Mouse (Mus musculus) CH12.LX (cell line): ENCODE data around the gene Ccn6. TPM values are rescaled to one million over a fixed set of nuclear protein-coding genes. Genes with fewer than 3 reads are reported as not detected.

Source experiments
- DNase-seq: peaks from one replicate; pipeline ENCODE4 v3.0.0-alpha.2; 2013; ENCODE audit errors: extremely low read depth
- H3K27ac ChIP-seq: 2 replicates; pipeline ENCODE4 v1.5.1; 2012; ENCODE audit warnings: low read depth, mild to moderate bottlenecking, control low read depth, moderate library complexity; ENCODE audit not compliant: insufficient read depth
- H3K27me3 ChIP-seq: replicated peaks from 2 replicates; pipeline ENCODE3; 2012; ENCODE audit warnings: inconsistent platforms
- H3K36me3 ChIP-seq, 2 experiments: replicated peaks in 1 of 2; 2 replicates each; pipeline versions ENCODE3 to v1.6.1; 2012; ENCODE audit warnings: inconsistent platforms in 1 of 2, low read length in 1 of 2, mild to moderate bottlenecking in 1 of 2, mixed read lengths in 1 of 2, moderate library complexity in 1 of 2; ENCODE audit not compliant: control insufficient read depth in 1 of 2, insufficient read depth in 1 of 2
- H3K4me1 ChIP-seq, 2 experiments: 2 replicates each; pipeline ENCODE4 v1.6.1; 2012; ENCODE audit warnings: inconsistent platforms in 1 of 2, moderate library complexity in 1 of 2; ENCODE audit not compliant: insufficient read depth in 2 of 2, control insufficient read depth in 1 of 2
- H3K4me2 ChIP-seq: 2 replicates; pipeline ENCODE4 v1.6.1; 2012; ENCODE audit warnings: low read depth, mild to moderate bottlenecking, control low read depth; ENCODE audit not compliant: poor library complexity, insufficient read depth, severe bottlenecking
- H3K4me3 ChIP-seq, 3 experiments: fragments of 150-350 bp in 1 of 3; sonication (generic) in 1 of 3; replicated peaks in 1 of 3; 2 replicates each; pipeline versions ENCODE3 to v1.5.1; 2011 to 2012; ENCODE audit warnings: low read depth in 2 of 3, low read length in 2 of 3, mild to moderate bottlenecking in 2 of 3, moderate library complexity in 2 of 3, control low read depth in 1 of 3, improper control_type of control experiment in 1 of 3, inconsistent platforms in 1 of 3, mixed read lengths in 1 of 3; ENCODE audit not compliant: poor library complexity in 1 of 3
- H3K79me2 ChIP-seq: replicated peaks from 2 replicates; pipeline ENCODE4 v1.6.1; 2012; ENCODE audit warnings: mild to moderate bottlenecking, moderate library complexity; ENCODE audit not compliant: control insufficient read depth, poor library complexity, insufficient read depth, severe bottlenecking; ENCODE audit errors: extremely low read depth
- H3K9ac ChIP-seq: 2 replicates; pipeline ENCODE4 v1.6.1; 2012; ENCODE audit warnings: low read depth, mild to moderate bottlenecking, control low read depth, moderate library complexity; ENCODE audit not compliant: insufficient read depth
- H3K9me3 ChIP-seq: replicated peaks from 2 replicates; pipeline ENCODE3; 2012; ENCODE audit warnings: low read length, inconsistent platforms, mixed read lengths
- CHD1 ChIP-seq: IDR thresholded peaks from 2 replicates; pipeline ENCODE4 v1.6.1; 2012; ENCODE audit warnings: low read depth, low read length, improper control_type of control experiment, inconsistent platforms
- ELF1 ChIP-seq: IDR thresholded peaks from 2 replicates; pipeline ENCODE4 v1.6.1; 2014; ENCODE audit warnings: low read depth, mild to moderate bottlenecking, inconsistent platforms, low read length, improper control_type of control experiment
- EP300 ChIP-seq: IDR thresholded peaks from 2 replicates; pipeline ENCODE4 v1.6.1; 2011; ENCODE audit warnings: low read length, improper control_type of control experiment
- IRF4 ChIP-seq: IDR thresholded peaks from 2 replicates; pipeline ENCODE4 v1.6.1; 2014; ENCODE audit warnings: low read depth, mild to moderate bottlenecking, inconsistent platforms, low read length, improper control_type of control experiment
- JUN ChIP-seq: IDR thresholded peaks from 2 replicates; pipeline ENCODE4 v1.6.1; 2011; ENCODE audit warnings: low read depth, mild to moderate bottlenecking, low read length, improper control_type of control experiment, moderate library complexity; ENCODE audit not compliant: insufficient read depth
- JUND ChIP-seq: conservative IDR thresholded peaks from 2 replicates; pipeline ENCODE4 v1.6.1; 2011; ENCODE audit warnings: low read depth, low read length, improper control_type of control experiment
- MAX ChIP-seq: IDR thresholded peaks from 2 replicates; pipeline ENCODE4 v1.6.1; 2011; ENCODE audit warnings: low read length, improper control_type of control experiment
- MAZ ChIP-seq: IDR thresholded peaks from 2 replicates; pipeline ENCODE4 v1.6.1; 2012; ENCODE audit warnings: low read depth, mild to moderate bottlenecking, inconsistent platforms, low read length, improper control_type of control experiment, moderate library complexity
- MEF2A ChIP-seq: IDR thresholded peaks from 2 replicates; pipeline ENCODE4 v1.6.1; 2014; ENCODE audit warnings: low read depth, mild to moderate bottlenecking, inconsistent platforms, low read length, improper control_type of control experiment, borderline replicate concordance
- MXI1 ChIP-seq: IDR thresholded peaks from 2 replicates; pipeline ENCODE4 v1.6.1; 2011; ENCODE audit warnings: mild to moderate bottlenecking, low read depth, low read length, improper control_type of control experiment
- NELFE ChIP-seq: IDR thresholded peaks from 2 replicates; pipeline ENCODE4 v1.6.1; 2011; ENCODE audit warnings: low read depth, low read length, improper control_type of control experiment
- POLR2A ChIP-seq: IDR thresholded peaks from 2 replicates; pipeline ENCODE4 v1.6.1; 2011; ENCODE audit warnings: low read depth, mild to moderate bottlenecking, improper control_type of control experiment, low read length
- RAD21 ChIP-seq: IDR thresholded peaks from 2 replicates; pipeline ENCODE4 v1.6.1; 2011; ENCODE audit warnings: low read depth, mild to moderate bottlenecking, low read length, improper control_type of control experiment, moderate library complexity
- SMC3 ChIP-seq: IDR thresholded peaks from 2 replicates; pipeline ENCODE4 v1.6.1; 2011; ENCODE audit warnings: low read depth, low read length, improper control_type of control experiment
- TBP ChIP-seq: conservative IDR thresholded peaks from 2 replicates; pipeline ENCODE4 v1.6.1; 2011; ENCODE audit warnings: low read depth, low read length, improper control_type of control experiment
- TCF12 ChIP-seq: IDR thresholded peaks from 2 replicates; pipeline ENCODE4 v1.6.1; 2014; ENCODE audit warnings: low read depth, mild to moderate bottlenecking, inconsistent platforms, low read length, improper control_type of control experiment
- UBTF ChIP-seq: IDR thresholded peaks from 2 replicates; pipeline ENCODE4 v1.6.1; 2012; ENCODE audit warnings: low read depth, mild to moderate bottlenecking, inconsistent platforms, low read length, improper control_type of control experiment, moderate library complexity
- USF1 ChIP-seq: IDR thresholded peaks from 2 replicates; pipeline ENCODE4 v1.6.1; 2014; ENCODE audit warnings: low read depth, mild to moderate bottlenecking, inconsistent platforms, low read length, improper control_type of control experiment
- USF2 ChIP-seq: conservative IDR thresholded peaks from 2 replicates; pipeline ENCODE4 v1.6.1; 2011; ENCODE audit warnings: low read depth, low read length, improper control_type of control experiment
- ZC3H11A ChIP-seq: IDR thresholded peaks from 2 replicates; pipeline ENCODE4 v1.6.1; 2012; ENCODE audit warnings: low read depth, mild to moderate bottlenecking, inconsistent platforms, low read length, improper control_type of control experiment
- ZNF384 ChIP-seq: IDR thresholded peaks from 2 replicates; pipeline ENCODE4 v1.6.1; 2012; ENCODE audit warnings: low read depth, low read length, improper control_type of control experiment, inconsistent platforms
- dilution Hi-C: fragments of 300-500 bp; cut with MboI; formaldehyde crosslinking; loops from 2 replicates; pipeline ENCODE4 v1.14.3; 2020; ENCODE audit warnings: low sequenced_read_pairs; ENCODE audit not compliant: extremely low pct_unique_long_range_greater_than_20kb, extremely low pct_ligation_motif_present
- in situ Hi-C: fragments of 300-500 bp; cut with MboI; formaldehyde crosslinking; loops from 3 replicates; pipeline ENCODE4 v1.14.3; 2019; ENCODE audit warnings: low sequenced_read_pairs, low pct_ligation_motif_present, low pct_unique_long_range_greater_than_20kb, mixed read lengths
- polyA plus RNA-seq: library from polyadenylated mRNA; unstranded; fragments of >175 nt; gene quantifications from 2 replicates; pipeline ENCODE4 v1.2.1, GENCODE M21; 2012; ENCODE audit warnings: low read depth; ENCODE audit not compliant: insufficient read length
- total RNA-seq, 2 experiments: library from RNA; depleted of rRNA; stranded (reverse); fragments of 300-350 nt in 1 of 2; fragments of >200 nt in 1 of 2; gene quantifications; 2 replicates each; pipeline ENCODE4 v1.2.3; 2012 to 2014

Ccn6 gene
- total and polyA plus RNA-seq, 3 experiments, result 0.33 TPM; not detected in 2

DNA sequence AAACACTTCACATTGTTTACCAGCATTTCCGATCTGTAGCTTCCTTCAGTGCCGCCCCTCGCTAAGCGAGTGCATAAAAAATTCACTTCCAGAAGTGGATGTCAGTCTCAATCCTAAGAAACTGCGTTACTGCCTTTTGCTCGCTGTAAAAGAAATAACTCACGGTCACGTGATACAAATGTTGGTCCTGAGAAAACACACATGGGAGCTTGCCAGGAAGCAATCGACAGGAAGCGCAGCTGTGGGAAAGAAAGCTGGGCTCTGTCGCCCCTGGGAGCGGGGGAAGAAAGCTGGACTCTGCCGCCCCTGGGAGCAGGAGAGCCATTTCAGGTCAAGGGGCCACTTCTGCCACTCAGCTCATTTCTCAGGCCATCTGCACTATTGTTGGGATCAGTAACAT is 9.5 kb upstream of the Ccn6 start:
- DNase-seq, result no peak
- Histone ChIP-seq H3K27me3 (no peaks in the 10 kb centered on the region), H3K79me2 (no peaks in the 10 kb centered on the region), H3K4me3 (no peak overlapping the region), H3K9me3 (peaks cover 4% of the 10 kb centered on the region), H3K36me3 (no peaks in the 10 kb centered on the region), H3K4me1 (peaks cover 6 to 24% of the 10 kb centered on the region in 2 experiments), H3K27ac (no peak overlapping the region), H3K9ac (no peak overlapping the region)
- dilution Hi-C loops (no loop called here), in situ Hi-C loops (loop anchor here (10.0 kb wide), 1 partner anchor 62 kb away; no protein-coding TSS in a partner anchor)
- TF ChIP-seq JUN, result no peak
- TF ChIP-seq ELF1, result no peak
- TF ChIP-seq CHD1, result no peak
- no peak for TF ChIP-seq RAD21
- TF ChIP-seq SMC3, result no peak
- TF ChIP-seq USF2, result no peak
- no peak for TF ChIP-seq MXI1
- TF ChIP-seq TCF12, result no peak
- no peak for TF ChIP-seq JUND
- TF ChIP-seq MEF2A, result no peak
- TF ChIP-seq, all 38 proteins: peak for 0
- H3K4me2 ChIP-seq, result no peak overlapping the region

DNA sequence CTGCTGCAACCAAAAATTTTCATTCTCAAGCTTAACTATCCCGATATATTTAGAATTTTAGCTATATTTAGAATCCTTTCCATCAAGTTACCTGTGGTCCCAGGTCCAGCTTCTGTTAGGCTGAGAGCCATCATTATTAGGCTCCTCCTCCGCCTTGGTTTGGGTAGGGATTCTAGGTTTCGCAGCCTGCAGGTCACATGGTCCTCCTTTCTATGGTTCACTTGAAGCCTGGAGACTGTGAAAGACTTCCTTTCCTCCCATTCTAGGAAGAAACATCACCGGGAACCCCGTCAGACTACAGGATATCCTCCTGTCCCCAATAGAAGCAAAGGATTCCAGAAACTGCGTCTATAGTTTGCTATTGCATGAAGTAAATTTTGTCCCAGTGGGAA is 8.9 kb upstream of the Ccn6 start:
- H3K4me2 ChIP-seq, result no peak overlapping the region
- H3K79me2 ChIP-seq, result no peaks in the 10 kb centered on the region
- no peak for DNase-seq
- in situ Hi-C loops, result loop anchor here (10.0 kb wide), 1 partner anchor 62 kb away; no protein-coding TSS in a partner anchor
- H3K9ac ChIP-seq, result no peak overlapping the region
- no peaks in the 10 kb centered on the region for H3K27me3 ChIP-seq
- H3K27ac ChIP-seq, result no peak overlapping the region
- no peaks in the 10 kb centered on the region for H3K36me3 ChIP-seq
- no peak for TF ChIP-seq USF2
- no peak for TF ChIP-seq IRF4
- TF ChIP-seq UBTF, result no peak
- TF ChIP-seq TBP, result no peak
- TF ChIP-seq ZNF384, result no peak
- no peak for TF ChIP-seq ZC3H11A
- TF ChIP-seq MAZ, result no peak
- TF ChIP-seq MXI1, result no peak
- no peak for TF ChIP-seq NELFE
- no peak for TF ChIP-seq RAD21
- no peak for TF ChIP-seq POLR2A
- TF ChIP-seq EP300, result no peak
- TF ChIP-seq MAX, result no peak
- TF ChIP-seq USF1, result no peak
- TF ChIP-seq JUN, result no peak
- no peaks in the 10 kb centered on the region for H3K9me3 ChIP-seq
- H3K4me1 ChIP-seq, result peaks cover 7 to 29% of the 10 kb centered on the region in 2 experiments
- dilution Hi-C loops, result no loop called here
- no peak overlapping the region for H3K4me3 ChIP-seq
